In genomic region chr13:73603046-73603445, GRCm38 (mm10) we compare ENCODE assay signal across 8 mouse cellular contexts. TPM values are rescaled to one million over a fixed set of nuclear protein-coding genes. Genes with fewer than 3 reads are reported as not detected.
DNase-seq lines count a peak whose midpoint lies in the region; ATAC-seq and TF ChIP-seq lines count a peak whose summit lies in the region.

No protein-coding gene starts in this region.

- H3K4me3 ChIP-seq in heart, adult 2 months = peak overlapping the region; percentile 72
- H3K4me3 ChIP-seq in G1E (ENCODE audit: low read depth, low read length) (peak overlapping the region; percentile 98), macrophage (ENCODE audit: inconsistent target) (peak overlapping the region; percentile 88)
- H3K4me3 ChIP-seq in heart, embryonic 14.5 days (ENCODE audit: control insufficient read depth in 1 of 2, insufficient read depth in 1 of 2, low read depth in 1 of 2, low read length in 2 of 2) = peak overlapping the region; percentile 81 to 90

- no peaks in the 10 kb centered on the region for H3K27me3 ChIP-seq in heart, adult 2 months (ENCODE audit: control insufficient read depth, insufficient read depth, low read length)
- H3K27me3 ChIP-seq in G1E (ENCODE audit: insufficient read depth, low read length) = peaks cover 5% of the 10 kb centered on the region
- peaks cover 3% of the 10 kb centered on the region; the same call in 1 of the 2 replicates for H3K27me3 ChIP-seq in heart, embryonic 14.5 days (ENCODE audit: control insufficient read depth, insufficient read depth, low read length)

- intact Hi-C loops in heart, adult 2 months (cut with DNase I) = loop anchor here (1.0 to 5.0 kb wide), 2 partner anchors 275 to 459 kb away; partner anchors contain the start of genes Cep72, Mrpl36 and Ndufs6
- intact Hi-C loops in heart, postnatal 25 days (cut with DNase I) = loop anchor here (5.0 kb wide), 1 partner anchor 91 kb away; no protein-coding TSS in a partner anchor

- no peak overlapping the region for H3K9ac ChIP-seq in heart, adult 2 months (ENCODE audit: low read depth, low read length)
- H3K9ac ChIP-seq in heart, embryonic 14.5 days (ENCODE audit: low read length) = peak overlapping the region; percentile 95

- H3K4me2 ChIP-seq in heart, embryonic 14.5 days (ENCODE audit: low read length) = peak overlapping the region; percentile 95

- ATAC-seq in G1E (ENCODE audit: extremely low read depth, insufficient number of reproducible peaks, low FRiP score, poor library complexity, severe bottlenecking) = no peak
- ATAC-seq in heart, embryonic 14.5 days (ENCODE audit: insufficient number of reproducible peaks, insufficient read depth, low FRiP score, low read depth) = no peak

- H3K27ac ChIP-seq in heart, adult 2 months = peak overlapping the region; percentile 83; the same call in 1 of the 2 replicates
- no peak overlapping the region for H3K27ac ChIP-seq in heart, embryonic 14.5 days (replicated peaks in 1 of 2; ENCODE audit: control insufficient read depth in 1 of 2, insufficient read depth in 1 of 2, low read depth in 2 of 2, low read length in 2 of 2)
- 0 out of 2 replicates have a peak overlapping the region, but pooled peaks have one; percentile 71 for H3K27ac ChIP-seq in macrophage

- no peak for TF ChIP-seq POLR2A in heart, adult 2 months (IDR thresholded peaks at IDR 0.05; ENCODE audit: insufficient read depth, low read depth, low read length)

- H3K4me1 ChIP-seq in heart, adult 2 months (ENCODE audit: control insufficient read depth, insufficient read depth, low read length) = peaks cover 7% of the 10 kb centered on the region
- peaks cover 23% of the 10 kb centered on the region for H3K4me1 ChIP-seq in G1E (ENCODE audit: insufficient read depth, low read depth, low read length)
- H3K4me1 ChIP-seq in heart, embryonic 14.5 days (ENCODE audit: control insufficient read depth in 2 of 2, insufficient read depth in 2 of 2, low read length in 2 of 2) = peaks cover 6 to 15% of the 10 kb centered on the region in 2 experiments

- no peak for DNase-seq in heart, adult 2 months
- DNase-seq in heart, postnatal 25 days (ENCODE audit: low spot score) = no peak
- peak; percentile 18 for DNase-seq in G1E (ENCODE audit: low spot score)
- DNase-seq in embryo, embryonic 10.5 days (ENCODE audit: low spot score) = no peak
- no peak for DNase-seq in frontal cortex, postnatal 10 days (ENCODE audit: low spot score in 2 of 2)
- no peak for DNase-seq in thymus, postnatal 0 days (ENCODE audit: low spot score)

- TF ChIP-seq EP300 in heart, adult 2 months (IDR thresholded peaks at IDR 0.05; ENCODE audit: insufficient read depth, low read depth, low read length) = no peak

- WGBS in heart, adult 2 months = 49% methylated on average over 4 of the region's 4 CpGs
- WGBS in heart, embryonic 14.5 days = 62% methylated on average over 4 of the region's 4 CpGs
- WGBS in macrophage (ENCODE audit: missing documents) = 68% methylated on average over 4 of the region's 4 CpGs

- no peaks in the 10 kb centered on the region; the same call in 1 of the 2 replicates for H3K79me2 ChIP-seq in heart, adult 2 months (replicated peaks; ENCODE audit: control insufficient read depth, insufficient read depth, low read length)
- peaks cover 23% of the 10 kb centered on the region for H3K79me2 ChIP-seq in macrophage (ENCODE audit: inconsistent target)

- H3K36me3 ChIP-seq in heart, adult 2 months (ENCODE audit: control insufficient read depth, insufficient read depth, low read length) = no peaks in the 10 kb centered on the region; the same call in 1 of the 2 replicates
- peaks cover 33% of the 10 kb centered on the region for H3K36me3 ChIP-seq in G1E (replicated peaks)
- peaks cover 25% of the 10 kb centered on the region for H3K36me3 ChIP-seq in heart, embryonic 14.5 days (ENCODE audit: control insufficient read depth, insufficient read depth, low read length)
- H3K36me3 ChIP-seq in macrophage (ENCODE audit: inconsistent target) = peaks cover 22% of the 10 kb centered on the region; the same call in 1 of the 2 replicates

- no peaks in the 10 kb centered on the region for H3K9me3 ChIP-seq in G1E (replicated peaks)
- no peaks in the 10 kb centered on the region for H3K9me3 ChIP-seq in heart, embryonic 14.5 days (ENCODE audit: control insufficient read depth, low read length)

- no peak for TF ChIP-seq CTCF in heart, adult 2 months (IDR thresholded peaks at IDR 0.05)
- no peak for TF ChIP-seq CTCF in G1E (IDR thresholded peaks at IDR 0.05; ENCODE audit: low read depth, low read length)

RNA-seq across cellular contexts. Expression of gene Clptm1l, which starts 0.8 kb away (rescaled TPM):
- 10 to 100 TPM; 57.4 to 68.5 TPM for total RNA-seq in heart, adult 2 months (2021)
- 81.9 and 100 TPM in 2 replicates for polyA plus RNA-seq in heart, adult 2 months (2012; rRNA removed)
- total RNA-seq in heart, postnatal 25 days (2021) = 10 to 100 TPM; 60.1 to 63.6 TPM
- total RNA-seq in G1E (2014; fragmentation: Nextera tagmentation) (119 and 137 TPM in 2 replicates), G1E (2017) (103 and 107 TPM in 2 replicates)
- polyA plus RNA-seq in G1E (2012) (24.2 and 34.3 TPM in 2 replicates), macrophage (2018) (124 to 232 TPM (median 145 TPM) in 3 replicates)
- 103 and 113 TPM in 2 replicates for polyA plus RNA-seq in heart, embryonic 14.5 days (2014; fragmentation: Nextera tagmentation; extraction: Ambion mirVana)
- total RNA-seq in macrophage (2018; cell fraction: chromatin; rRNA removed) = 10 to 100 TPM; 27.6 to 80.8 (median 54.1) TPM
- total RNA-seq in macrophage (2018; cell fraction: cytosol; rRNA removed) = 100 to 1,000 TPM; 115 to 167 (median 143) TPM
- 100 to 1,000 TPM in 13 of 26 experiments, 10 to 100 TPM in 13; 52.0 to 178 (median 99.0) TPM for total RNA-seq in macrophage (2018; cell fraction: nucleus; rRNA removed)
- polyA plus RNA-seq in thymus, postnatal 0 days (2015; fragmentation: Nextera tagmentation; extraction: Ambion mirVana) = 122 and 128 TPM in 2 replicates

RNA-seq across cellular contexts. Expression of gene Tert, which starts 23.7 kb away (rescaled TPM):
- total RNA-seq in heart, adult 2 months (2021) = under 1 TPM in 1 of 2 experiments, not detected in 1; 0.05 TPM
- polyA plus RNA-seq in heart, adult 2 months (2012; rRNA removed) = 0.18 and 0.35 TPM in 2 replicates
- total RNA-seq in heart, postnatal 25 days (2021) = under 1 TPM; 0.08 to 0.39 TPM
- total RNA-seq in G1E (2014; fragmentation: Nextera tagmentation) (not detected in 2 replicates), G1E (2017) (0.06 and 0.11 TPM in 2 replicates)
- polyA plus RNA-seq in G1E (2012) (not detected in 2 replicates), macrophage (2018) (0.05 TPM in 1 of 3 replicates, not detected in the others)
- polyA plus RNA-seq in heart, embryonic 14.5 days (2014; fragmentation: Nextera tagmentation; extraction: Ambion mirVana) = 1.5 and 1.8 TPM in 2 replicates
- 1 to 10 TPM in 1 of 26 experiments, under 1 TPM in 5, not detected in 20; 0.16 to 1.1 (median 0.41) TPM for total RNA-seq in macrophage (2018; cell fraction: chromatin; rRNA removed)
- total RNA-seq in macrophage (2018; cell fraction: cytosol; rRNA removed) = under 1 TPM in 1 of 26 experiments, not detected in 25; 0.06 TPM
- under 1 TPM in 4 of 26 experiments, not detected in 22; 0.12 to 0.69 (median 0.19) TPM for total RNA-seq in macrophage (2018; cell fraction: nucleus; rRNA removed)
- polyA plus RNA-seq in thymus, postnatal 0 days (2015; fragmentation: Nextera tagmentation; extraction: Ambion mirVana) = 3.0 and 6.0 TPM in 2 replicates

Comparison
In these comparisons a context has a peak if more than half of its experiments do, and no peak if none do; other contexts are left out.
1. H3K27ac ChIP-seq: peak in heart, adult 2 months (single experiment) and macrophage (single experiment); none in heart, embryonic 14.5 days (0 of 2).
2. Peak in every context shown above with its lines, with median percentiles within 50 percentile points of each other: H3K4me3 ChIP-seq.